Mouse (Mus musculus) bone marrow, adult 2 months (tissue): ENCODE measurements at regions not wholly inside any gene's neighbourhood (a gene's known extent, or its start where the extent isn't known, plus 50 kb on each side); places are given as distances from the start of the nearest gene placed in this dataset.

ENCODE experiments used
- H3K27ac ChIP-seq: fragments of 200-500 bp; 2 replicates; pipeline ENCODE4 v1.5.1; 2012; ENCODE audit warnings: low read depth, mild to moderate bottlenecking, control low read depth, inconsistent platforms, low read length; ENCODE audit not compliant: control insufficient read depth, poor library complexity, insufficient read depth
- H3K4me1 ChIP-seq: fragments of 200-500 bp; 2 replicates; pipeline ENCODE4 v1.6.1; 2011; ENCODE audit warnings: low read length; ENCODE audit not compliant: control insufficient read depth, insufficient read depth
- H3K4me3 ChIP-seq: fragments of 200-500 bp; replicated peaks from 2 replicates; pipeline ENCODE3; 2011; ENCODE audit warnings: mild to moderate bottlenecking, low read depth, low read length, control low read depth; ENCODE audit not compliant: control insufficient read depth
- CTCF ChIP-seq: fragments of 200-500 bp; IDR thresholded peaks from 2 replicates; pipeline ENCODE4 v1.5.1; 2011; ENCODE audit warnings: low read length, control low read depth; ENCODE audit not compliant: control insufficient read depth, insufficient read depth
- POLR2A ChIP-seq: fragments of 200-500 bp; IDR thresholded peaks from 2 replicates; pipeline ENCODE4 v1.6.1; 2011; ENCODE audit warnings: low read depth, mild to moderate bottlenecking, control low read depth, low read length, borderline replicate concordance; ENCODE audit not compliant: control insufficient read depth
- whole genome bisulfite sequencing: fragments of 180-500 bp; shearing (Covaris S2); methylation state at CpG from one replicate; pipeline ENCODE4 v1.1.7; 2018; 5-methylcytosine and 5-hydroxymethylcytosine counted together

- TF ChIP-seq CTCF (no peak), POLR2A (no peak)
- Histone ChIP-seq H3K4me1 (no peaks in the 10 kb centered on the region), H3K27ac (no peak overlapping the region), H3K4me3 (no peak overlapping the region)
- WGBS, result 54% methylated on average over 6 of the region's 6 CpGs
Measured at GRCm38 (mm10) chr12:71460643-71461042, 151.0 kb downstream of the Dact1 start.

DNA sequence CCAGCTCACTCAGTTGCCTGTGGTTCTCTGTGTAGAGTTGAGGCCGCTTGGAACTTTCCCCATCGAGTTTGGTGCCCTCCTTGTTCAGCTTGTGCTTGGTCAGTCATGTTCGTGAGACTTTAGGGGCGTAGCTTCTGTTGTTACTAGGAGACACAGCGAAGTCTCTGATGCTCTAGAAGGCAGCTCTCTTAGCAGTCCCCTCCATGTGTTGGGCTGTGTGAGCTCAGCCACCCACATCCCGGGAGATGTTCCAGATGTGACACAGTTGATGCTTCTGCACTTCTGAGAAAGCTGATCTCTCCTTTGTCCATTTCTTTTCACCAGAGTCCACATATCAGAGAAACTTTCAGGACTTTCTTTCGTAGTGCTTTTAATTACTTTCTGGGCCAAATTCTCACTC, 158.1 kb downstream of the Dact1 start:
- 74% methylated on average over 7 of the region's 7 CpGs for WGBS
- Histone ChIP-seq H3K4me3 (no peak overlapping the region), H3K4me1 (no peaks in the 10 kb centered on the region), H3K27ac (no peak overlapping the region)
- TF ChIP-seq POLR2A, result no peak
- no peak for TF ChIP-seq CTCF

GRCm38 (mm10) chr12:71468324-71468723, 158.6 kb downstream of the Dact1 start:
- 79% methylated on average over 6 of the region's 6 CpGs for WGBS
- H3K4me3 ChIP-seq, result no peak overlapping the region
- TF ChIP-seq CTCF (no peak), POLR2A (no peak)
- H3K27ac ChIP-seq, result no peak overlapping the region
- H3K4me1 ChIP-seq, result no peaks in the 10 kb centered on the region

DNA sequence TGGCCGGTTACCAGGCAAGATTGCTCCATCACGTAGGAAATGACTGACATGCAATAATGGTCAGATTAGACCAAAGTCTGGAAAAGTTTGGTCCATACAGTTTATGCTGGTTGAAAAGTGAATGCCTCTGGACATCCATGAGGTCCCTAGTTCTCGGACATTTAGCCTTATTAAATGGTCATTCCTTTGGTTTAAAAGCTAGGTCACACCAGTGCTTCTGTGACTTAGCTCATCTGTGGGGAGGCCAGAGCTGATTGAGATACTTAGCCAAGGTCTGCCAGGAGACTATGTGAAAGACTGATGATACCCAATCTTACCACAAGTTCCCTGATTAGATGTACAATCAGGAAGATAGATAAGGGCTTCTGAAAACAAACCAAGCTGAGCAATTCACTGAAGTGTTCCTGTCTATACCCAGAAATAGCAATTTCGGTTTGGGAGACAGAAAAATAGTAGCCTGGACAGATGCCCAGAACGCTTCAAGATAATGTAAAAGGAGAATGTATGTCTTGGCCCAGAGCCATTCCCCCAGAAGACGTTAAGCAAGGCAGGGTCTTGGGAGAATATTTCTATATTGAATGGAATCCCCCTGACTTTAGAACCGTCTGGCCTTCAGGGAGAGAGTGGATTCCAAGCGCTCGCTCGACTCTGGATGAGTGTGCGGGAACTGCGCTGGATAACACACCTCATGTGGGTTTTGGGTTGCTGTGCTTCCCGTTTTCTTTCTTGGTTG, 161.5 kb downstream of the Dact1 start:
- H3K27ac ChIP-seq, result no peak overlapping the region
- no peaks in the 10 kb centered on the region for H3K4me1 ChIP-seq
- H3K4me3 ChIP-seq, result no peak overlapping the region
- WGBS, result 72% methylated on average over 13 of the region's 13 CpGs
- TF ChIP-seq CTCF (no peak), POLR2A (no peak)

- H3K4me1 ChIP-seq, result no peaks in the 10 kb centered on the region
- no peak overlapping the region for H3K4me3 ChIP-seq
- TF ChIP-seq POLR2A, result no peak
- no peak for TF ChIP-seq CTCF
- 75% methylated on average over 4 of the region's 4 CpGs for WGBS
- no peak overlapping the region for H3K27ac ChIP-seq
Measured at GRCm38 (mm10) chr12:71471720-71472119, 162.0 kb downstream of the Dact1 start.

DNA sequence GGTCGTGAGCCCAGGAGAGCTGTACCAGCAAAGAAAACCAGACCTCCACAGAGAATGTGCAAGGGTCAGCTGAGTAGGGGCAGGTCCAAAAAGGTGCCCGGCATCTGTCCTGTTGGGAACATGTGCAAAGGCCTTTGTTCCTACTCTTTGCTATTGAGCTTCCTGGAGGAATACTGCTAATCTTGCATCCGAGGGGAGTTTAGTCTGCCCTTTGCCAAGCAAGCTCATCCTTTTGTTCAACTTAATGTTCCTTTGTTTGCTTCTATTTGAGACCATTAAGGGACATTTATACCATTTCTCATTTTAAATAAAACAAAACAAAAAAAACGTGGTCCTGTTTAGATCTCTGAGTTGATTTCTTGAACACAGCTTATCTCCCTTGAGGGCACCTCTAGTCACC, 166.6 kb downstream of the Dact1 start:
- 65% methylated on average over 4 of the region's 4 CpGs for WGBS

GRCm38 (mm10) chr12:71477691-71478090, 168.0 kb downstream of the Dact1 start:
- H3K4me1 ChIP-seq, result no peaks in the 10 kb centered on the region
- no peak overlapping the region for H3K27ac ChIP-seq
- TF ChIP-seq CTCF (no peak), POLR2A (no peak)
- WGBS, result 58% methylated on average over 5 of the region's 5 CpGs
- no peak overlapping the region for H3K4me3 ChIP-seq

More for the DNA sequence above, 166.6 kb downstream of the Dact1 start:
- no peak overlapping the region for H3K27ac ChIP-seq
- H3K4me1 ChIP-seq, result no peaks in the 10 kb centered on the region
- no peak overlapping the region for H3K4me3 ChIP-seq
- TF ChIP-seq POLR2A (no peak), CTCF (no peak)

DNA sequence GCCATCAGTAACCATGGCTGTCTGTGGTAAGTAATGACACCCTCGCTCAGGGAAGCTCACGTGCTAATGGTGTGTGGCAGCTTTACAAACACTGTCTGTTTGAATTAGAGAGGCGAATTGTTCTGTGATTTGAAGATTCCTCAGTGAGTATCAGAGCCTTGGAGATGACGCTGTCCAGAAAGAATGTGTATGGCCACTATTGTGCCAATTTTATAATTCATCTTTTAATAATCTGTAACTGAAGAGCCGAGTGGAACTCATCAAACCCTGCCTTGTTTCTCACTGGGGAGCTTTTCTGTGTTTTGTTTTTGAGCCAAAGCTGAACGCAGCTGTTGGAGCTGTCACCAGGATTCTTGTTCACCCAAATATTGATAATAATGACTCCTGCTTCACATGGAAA, 171.7 kb downstream of the Dact1 start:
- Histone ChIP-seq H3K27ac (no peak overlapping the region), H3K4me1 (no peaks in the 10 kb centered on the region), H3K4me3 (no peak overlapping the region)
- 82% methylated on average over 6 of the region's 6 CpGs for WGBS
- TF ChIP-seq CTCF (no peak), POLR2A (no peak)
